Mouse (Mus musculus) MEL (cell line): ENCODE data around the gene Pim1. TPM values are rescaled to one million over a fixed set of nuclear protein-coding genes. Genes with fewer than 3 reads are reported as not detected.

ENCODE experiments used
- DNase-seq: peaks from one replicate; pipeline ENCODE4 v3.0.0; 2011; ENCODE audit warnings: low read depth, low spot score
- H3K27ac ChIP-seq: 2 replicates; pipeline ENCODE4 v1.5.1; 2012; ENCODE audit warnings: low read depth, mild to moderate bottlenecking, control low read depth, low read length, moderate library complexity; ENCODE audit not compliant: control insufficient read depth
- H3K27me3 ChIP-seq, 2 experiments: fragments of 150-350 bp in 1 of 2; sonication (generic) in 1 of 2; 2 replicates each; pipeline ENCODE4 v1.6.1; 2012; ENCODE audit warnings: low read length in 2 of 2, mild to moderate bottlenecking in 2 of 2, improper control_type of control experiment in 1 of 2, moderate library complexity in 1 of 2; ENCODE audit not compliant: insufficient read depth in 2 of 2, control insufficient read depth in 1 of 2
- H3K36me3 ChIP-seq, 2 experiments: 2 replicates each; pipeline ENCODE4 v1.6.1; 2012 to 2014; ENCODE audit warnings: low read length in 2 of 2, improper control_type of control experiment in 1 of 2, inconsistent platforms in 1 of 2, mild to moderate bottlenecking in 1 of 2; ENCODE audit not compliant: insufficient read depth in 2 of 2, control insufficient read depth in 1 of 2
- H3K4me1 ChIP-seq, 2 experiments: fragments of 150-350 bp in 1 of 2; sonication (generic) in 1 of 2; 2 replicates each; pipeline ENCODE4 v1.6.1; 2012; ENCODE audit warnings: low read length in 2 of 2, improper control_type of control experiment in 1 of 2, mild to moderate bottlenecking in 1 of 2; ENCODE audit not compliant: insufficient read depth in 2 of 2, control insufficient read depth in 1 of 2
- H3K4me3 ChIP-seq, 2 experiments: fragments of 150-350 bp in 1 of 2; sonication (generic) in 1 of 2; 2 replicates each; pipeline ENCODE4 v1.5.1; 2012; ENCODE audit warnings: low read depth in 2 of 2, low read length in 2 of 2, mild to moderate bottlenecking in 2 of 2, moderate library complexity in 2 of 2, control low read depth in 1 of 2, improper control_type of control experiment in 1 of 2; ENCODE audit not compliant: control insufficient read depth in 1 of 2, insufficient read depth in 1 of 2
- H3K79me2 ChIP-seq: 2 replicates; pipeline ENCODE4 v1.6.1; 2012; ENCODE audit warnings: mild to moderate bottlenecking, low read length, moderate library complexity; ENCODE audit not compliant: control insufficient read depth, poor library complexity, insufficient read depth
- H3K9ac ChIP-seq: 2 replicates; pipeline ENCODE4 v1.6.1; 2012; ENCODE audit warnings: low read depth, mild to moderate bottlenecking, control low read depth, low read length, moderate library complexity; ENCODE audit not compliant: control insufficient read depth, poor library complexity, severe bottlenecking
- H3K9me3 ChIP-seq: fragments of 150-350 bp; sonication (generic); replicated peaks from 2 replicates; pipeline ENCODE4 v1.6.1; 2012; ENCODE audit warnings: mild to moderate bottlenecking, low read length, improper control_type of control experiment, moderate library complexity; ENCODE audit not compliant: insufficient read depth
- BHLHE40 ChIP-seq: IDR thresholded peaks from 2 replicates; pipeline ENCODE4 v1.6.1; 2012; ENCODE audit warnings: low read depth, mild to moderate bottlenecking, inconsistent platforms, low read length, improper control_type of control experiment, borderline replicate concordance
- CHD2 ChIP-seq: IDR thresholded peaks from 2 replicates; pipeline ENCODE4 v1.6.1; 2011; ENCODE audit warnings: low read length, improper control_type of control experiment
- CTCF ChIP-seq, 3 experiments: IDR thresholded peaks in 2 of 3; conservative IDR thresholded peaks in 1 of 3; 2 replicates each; pipeline ENCODE4 v1.5.1; 2011 to 2012; ENCODE audit warnings: low read length in 3 of 3, low read depth in 2 of 3, mild to moderate bottlenecking in 2 of 3, improper control_type of control experiment in 1 of 3, inconsistent platforms in 1 of 3, mixed read lengths in 1 of 3, moderate library complexity in 1 of 3; ENCODE audit not compliant: control insufficient read depth in 1 of 3, insufficient read depth in 1 of 3, poor library complexity in 1 of 3, severe bottlenecking in 1 of 3
- EP300 ChIP-seq, 2 experiments: IDR thresholded peaks; 2 replicates each; pipeline ENCODE4 v1.6.1; 2011; ENCODE audit warnings: improper control_type of control experiment in 2 of 2, low read length in 2 of 2, low read depth in 1 of 2, mild to moderate bottlenecking in 1 of 2
- GATA1 ChIP-seq: IDR thresholded peaks from 2 replicates; pipeline ENCODE4 v1.6.1; 2011; ENCODE audit warnings: low read depth, low read length, improper control_type of control experiment
- JUND ChIP-seq: IDR thresholded peaks from 2 replicates; pipeline ENCODE4 v1.6.1; 2011; ENCODE audit warnings: low read depth, mild to moderate bottlenecking, improper control_type of control experiment, low read length
- MAFK ChIP-seq: IDR thresholded peaks from 2 replicates; pipeline ENCODE4 v1.6.1; 2011; ENCODE audit warnings: low read depth, mild to moderate bottlenecking, low read length, improper control_type of control experiment, borderline replicate concordance
- MAZ ChIP-seq: IDR thresholded peaks from 2 replicates; pipeline ENCODE4 v1.6.1; 2012; ENCODE audit warnings: low read depth, mild to moderate bottlenecking, inconsistent platforms, low read length, improper control_type of control experiment
- MEF2A ChIP-seq: IDR thresholded peaks from 2 replicates; pipeline ENCODE4 v1.6.1; 2014; ENCODE audit warnings: low read depth, mild to moderate bottlenecking, inconsistent platforms, low read length, improper control_type of control experiment; ENCODE audit not compliant: poor library complexity, insufficient replicate concordance, severe bottlenecking; ENCODE audit errors: extremely low read depth
- MXI1 ChIP-seq: IDR thresholded peaks from 2 replicates; pipeline ENCODE4 v1.6.1; 2011; ENCODE audit warnings: mild to moderate bottlenecking, low read depth, low read length, improper control_type of control experiment
- NELFE ChIP-seq: IDR thresholded peaks from 2 replicates; pipeline ENCODE4 v1.6.1; 2011; ENCODE audit warnings: low read depth, low read length, improper control_type of control experiment
- NRF1 ChIP-seq: IDR thresholded peaks from 2 replicates; pipeline ENCODE4 v1.6.1; 2014; ENCODE audit warnings: low read depth, mild to moderate bottlenecking, inconsistent platforms, low read length, improper control_type of control experiment, moderate library complexity; ENCODE audit not compliant: poor library complexity, insufficient read depth, severe bottlenecking
- POLR2AphosphoS5 ChIP-seq: IDR thresholded peaks from 2 replicates; pipeline ENCODE4 v1.6.1; 2012; ENCODE audit warnings: low read depth, borderline replicate concordance, mild to moderate bottlenecking, inconsistent platforms, low read length, moderate library complexity, mixed read lengths
- RAD21 ChIP-seq: IDR thresholded peaks from 2 replicates; pipeline ENCODE4 v1.6.1; 2011; ENCODE audit warnings: mild to moderate bottlenecking, low read depth, low read length, improper control_type of control experiment
- RCOR1 ChIP-seq: IDR thresholded peaks from 2 replicates; pipeline ENCODE4 v1.6.1; 2012; ENCODE audit warnings: low read depth, mild to moderate bottlenecking, inconsistent platforms, low read length, improper control_type of control experiment
- SIN3A ChIP-seq: IDR thresholded peaks from 2 replicates; pipeline ENCODE4 v1.6.1; 2012; ENCODE audit warnings: low read length, improper control_type of control experiment, inconsistent platforms
- SMC3 ChIP-seq: IDR thresholded peaks from 2 replicates; pipeline ENCODE4 v1.6.1; 2011; ENCODE audit warnings: low read depth, low read length, improper control_type of control experiment
- TAL1 ChIP-seq: IDR thresholded peaks from 2 replicates; pipeline ENCODE4 v1.6.1; 2012; ENCODE audit warnings: mild to moderate bottlenecking, inconsistent platforms, low read length, moderate library complexity, mixed read lengths
- TCF12 ChIP-seq: IDR thresholded peaks from 2 replicates; pipeline ENCODE4 v1.6.1; 2014; ENCODE audit warnings: low read depth, mild to moderate bottlenecking, inconsistent platforms, low read length, improper control_type of control experiment, moderate library complexity
- USF1 ChIP-seq: IDR thresholded peaks from 2 replicates; pipeline ENCODE4 v1.6.1; 2014; ENCODE audit warnings: low read depth, mild to moderate bottlenecking, inconsistent platforms, low read length, improper control_type of control experiment, moderate library complexity
- USF2 ChIP-seq, 2 experiments: IDR thresholded peaks; 2 replicates each; pipeline ENCODE4 v1.6.1; 2011 to 2012; ENCODE audit warnings: improper control_type of control experiment in 2 of 2, low read length in 2 of 2, borderline replicate concordance in 1 of 2, inconsistent platforms in 1 of 2, low read depth in 1 of 2, mild to moderate bottlenecking in 1 of 2; ENCODE audit not compliant: insufficient read depth in 1 of 2
- ZC3H11A ChIP-seq: IDR thresholded peaks from 2 replicates; pipeline ENCODE4 v1.6.1; 2012; ENCODE audit warnings: low read depth, mild to moderate bottlenecking, inconsistent platforms, low read length, improper control_type of control experiment
- ZKSCAN1 ChIP-seq: IDR thresholded peaks from 2 replicates; pipeline ENCODE4 v1.6.1; 2012; ENCODE audit warnings: low read depth, mild to moderate bottlenecking, inconsistent platforms, low read length, improper control_type of control experiment, moderate library complexity
- ZNF384 ChIP-seq: IDR thresholded peaks from 2 replicates; pipeline ENCODE4 v1.6.1; 2012; ENCODE audit warnings: low read depth, mild to moderate bottlenecking, inconsistent platforms, low read length, improper control_type of control experiment
- polyA plus RNA-seq, 2 experiments: library from polyadenylated mRNA; stranded (reverse) in 1 of 2; unstranded in 1 of 2; fragments of >175 nt in 1 of 2; fragments of >200 nt in 1 of 2; gene quantifications; 2 replicates each; pipeline versions ENCODE4 v1.2.1 to v1.2.4; 2012; ENCODE audit warnings: low replicate concordance in 2 of 2, low read depth in 1 of 2; ENCODE audit not compliant: insufficient read length in 2 of 2, insufficient read depth in 1 of 2, missing spikeins in 1 of 2
- total RNA-seq: library from RNA; depleted of rRNA; stranded (reverse); fragments of 300-350 nt; gene quantifications from 2 replicates; pipeline ENCODE4 v1.2.3, GENCODE M21; 2012

Gene Pim1
- total and polyA plus RNA-seq, 3 experiments, result 30.6 to 52.1 TPM; not detected in 1

- no peaks in the 10 kb centered on the region for H3K79me2 ChIP-seq
- DNase-seq, result peak; percentile 25
- H3K27me3 ChIP-seq, result no peaks in the 10 kb centered on the region
- H3K9me3 ChIP-seq, result no peaks in the 10 kb centered on the region
- H3K4me3 ChIP-seq, result no peak overlapping the region
- peak overlapping the region; percentile 7; the same call in 1 of the 2 replicates for H3K27ac ChIP-seq
- peak overlapping the region; percentile 3; the same call in 1 of the 2 replicates for H3K9ac ChIP-seq
- TF ChIP-seq POLR2AphosphoS5, result no peak
- no peak for TF ChIP-seq USF2 (IDR thresholded peaks at IDR 0.05; ENCODE audit: borderline replicate concordance in 1 of 2, insufficient read depth in 1 of 2, low read depth in 1 of 2, low read length in 2 of 2)
- TF ChIP-seq CHD2, result no peak
- peak; percentile 11; the same call in 1 of the 2 replicates for TF ChIP-seq TAL1
- no peak for TF ChIP-seq MAZ
- TF ChIP-seq SMC3, result no peak
- TF ChIP-seq MXI1, result no peak
- TF ChIP-seq ZNF384, result no peak
- no peak for TF ChIP-seq NRF1
- no peak for TF ChIP-seq NELFE
- peak; percentile 81 for TF ChIP-seq GATA1
- peak in 1 of 2 experiments; percentile 22; a peak in 1 of 4 replicates for TF ChIP-seq EP300 (IDR thresholded peaks at IDR 0.05; ENCODE audit: low read depth in 1 of 2, low read length in 2 of 2)
- no peak for TF ChIP-seq BHLHE40
- no peak for TF ChIP-seq ZKSCAN1
- no peak for TF ChIP-seq RAD21
- no peak for TF ChIP-seq CTCF (IDR thresholded peaks at IDR 0.05 in 2 of 3, conservative IDR thresholded peaks at IDR 0.05 in 1 of 3; ENCODE audit: control insufficient read depth in 1 of 3, insufficient read depth in 1 of 3, low read depth in 2 of 3, low read length in 3 of 3, poor library complexity in 1 of 3, severe bottlenecking in 1 of 3)
- no peak for TF ChIP-seq JUND
- TF ChIP-seq MEF2A, result no peak
- no peak for TF ChIP-seq MAFK
- TF ChIP-seq SIN3A, result no peak
- TF ChIP-seq RCOR1, result peak; percentile 36; the same call in 1 of the 2 replicates
- TF ChIP-seq USF1, result 0 out of 2 replicates have a peak, but pooled peaks have one; percentile 18
- TF ChIP-seq ZC3H11A, result no peak
- 0 out of 2 replicates have a peak, but pooled peaks have one; percentile 17 for TF ChIP-seq TCF12
- peaks cover 0 to 47% of the 10 kb centered on the region in 2 experiments; a peak in 2 of 4 replicates for H3K36me3 ChIP-seq
- H3K4me1 ChIP-seq, result peaks cover 20 to 74% of the 10 kb centered on the region in 2 experiments
Measured at GRCm38 (mm10) chr17:29445072-29445471, 45.5 kb upstream of the Pim1 start.
